Mouse (Mus musculus): ENCODE results near the gene Rangap1. TPM values are rescaled to one million over a fixed set of nuclear protein-coding genes. Genes with fewer than 3 reads are reported as not detected.
"Not testable (repeated sequence)": the region's sequence is repeated elsewhere in the genome, so short reads cannot be mapped to it uniquely, and the experiment has no call there.

Rangap1 gene
- polyA plus RNA-seq, 1 experiment from 2014 or later, result 17.9 TPM

- Histone ChIP-seq H3K4me2 (replicated peaks; ENCODE audit: low read depth, low read length) (no peak overlapping the region), H3K27me3 (replicated peaks; ENCODE audit: insufficient read depth, low read length) (no peaks in the 10 kb centered on the region), H3K27ac (ENCODE audit: low read length) (no peak overlapping the region), H3K9me3 (ENCODE audit: low read length) (no peaks in the 10 kb centered on the region), H3K4me1 (ENCODE audit: insufficient read depth, low read depth, low read length) (no peaks in the 10 kb centered on the region), H3K9ac (replicated peaks; ENCODE audit: low read depth) (no peak overlapping the region), H3K4me3 (ENCODE audit: low read depth, low read length) (no peak overlapping the region), H3K36me3 (ENCODE audit: insufficient read depth, low read length) (peaks cover 10% of the 10 kb centered on the region; the same call in 1 of the 2 replicates)
- DNase-seq (ENCODE audit: low spot score) (no peak), ATAC-seq (no peak)
- TF ChIP-seq CTCF (IDR thresholded peaks at IDR 0.05), result no peak
- no peak for TF ChIP-seq EP300 (IDR thresholded peaks at IDR 0.05)
- WGBS, result 88% methylated on average over 13 of the region's 13 CpGs
Observed at GRCm38 (mm10) chr15:81702306-81703093, 42.8 kb downstream of the Rangap1 start.

DNA sequence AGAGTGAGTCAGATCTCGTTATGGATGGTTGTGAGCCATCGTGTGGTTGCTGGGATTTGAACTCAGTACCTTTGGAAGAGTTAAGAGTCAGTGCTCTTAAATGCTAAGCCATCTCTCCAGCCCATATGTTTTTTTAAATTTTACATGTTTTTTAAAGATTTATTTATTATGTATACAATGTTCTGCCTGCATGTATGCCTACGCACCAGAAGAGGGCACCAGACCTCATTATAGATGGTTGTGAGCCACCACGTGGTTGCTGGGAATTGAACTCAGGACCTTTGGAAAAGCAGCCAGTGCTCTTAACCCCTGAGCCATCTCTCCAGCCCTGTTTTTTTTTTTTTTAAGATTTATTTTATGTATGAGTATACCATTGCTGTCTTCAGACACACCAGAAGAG is 44.0 kb downstream of the Rangap1 start:
- not testable (repeated sequence) for H3K4me3 ChIP-seq (ENCODE audit: low read depth, low read length); H3K4me1 ChIP-seq (ENCODE audit: insufficient read depth, low read depth, low read length); H3K27ac ChIP-seq (ENCODE audit: low read length); H3K4me2 ChIP-seq (replicated peaks; ENCODE audit: low read depth, low read length); H3K36me3 ChIP-seq (ENCODE audit: insufficient read depth, low read length); ATAC-seq; H3K27me3 ChIP-seq (replicated peaks; ENCODE audit: insufficient read depth, low read length); DNase-seq (ENCODE audit: low spot score); H3K9ac ChIP-seq (replicated peaks; ENCODE audit: low read depth); H3K9me3 ChIP-seq (ENCODE audit: low read length)
- 76% methylated on average over 4 of the region's 4 CpGs for WGBS
- TF ChIP-seq CTCF (IDR thresholded peaks at IDR 0.05), result 0 out of 2 replicates have a peak, but pooled peaks have one; percentile 15

- TF ChIP-seq CTCF (IDR thresholded peaks at IDR 0.05), result no peak
- TF ChIP-seq EP300 (IDR thresholded peaks at IDR 0.05), result no peak
- no peak for DNase-seq (ENCODE audit: low spot score)
- Histone ChIP-seq H3K4me2 (replicated peaks; ENCODE audit: low read depth, low read length) (no peak overlapping the region), H3K4me1 (ENCODE audit: insufficient read depth, low read depth, low read length) (no peaks in the 10 kb centered on the region), H3K27ac (ENCODE audit: low read length) (no peak overlapping the region), H3K9me3 (ENCODE audit: low read length) (no peaks in the 10 kb centered on the region), H3K36me3 (ENCODE audit: insufficient read depth, low read length) (0 out of 2 replicates have a peak, but pooled peaks cover 3% of the 10 kb centered on the region), H3K4me3 (ENCODE audit: low read depth, low read length) (no peak overlapping the region), H3K27me3 (replicated peaks; ENCODE audit: insufficient read depth, low read length) (no peaks in the 10 kb centered on the region), H3K9ac (replicated peaks; ENCODE audit: low read depth) (no peak overlapping the region)
- ATAC-seq, result no peak
- WGBS, result 53% methylated on average over 8 of the region's 8 CpGs
Observed at GRCm38 (mm10) chr15:81700601-81701000, 44.7 kb downstream of the Rangap1 start.

GRCm38 (mm10) chr15:81700161-81700560 is 45.2 kb downstream of the Rangap1 start:
- no peak overlapping the region for H3K4me2 ChIP-seq (replicated peaks; ENCODE audit: low read depth, low read length)
- TF ChIP-seq EP300 (IDR thresholded peaks at IDR 0.05), result no peak
- no peak for TF ChIP-seq CTCF (IDR thresholded peaks at IDR 0.05)
- no peak overlapping the region for H3K4me3 ChIP-seq (ENCODE audit: low read depth, low read length)
- no peaks in the 10 kb centered on the region for H3K27me3 ChIP-seq (replicated peaks; ENCODE audit: insufficient read depth, low read length)
- 70% methylated on average over 2 of the region's 2 CpGs for WGBS
- DNase-seq (ENCODE audit: low spot score) (no peak), ATAC-seq (no peak)
- H3K36me3 ChIP-seq (ENCODE audit: insufficient read depth, low read length), result no peaks in the 10 kb centered on the region
- no peaks in the 10 kb centered on the region for H3K4me1 ChIP-seq (ENCODE audit: insufficient read depth, low read depth, low read length)
- H3K9ac ChIP-seq (replicated peaks; ENCODE audit: low read depth), result no peak overlapping the region
- H3K27ac ChIP-seq (ENCODE audit: low read length), result no peak overlapping the region
- no peaks in the 10 kb centered on the region for H3K9me3 ChIP-seq (ENCODE audit: low read length)

DNA sequence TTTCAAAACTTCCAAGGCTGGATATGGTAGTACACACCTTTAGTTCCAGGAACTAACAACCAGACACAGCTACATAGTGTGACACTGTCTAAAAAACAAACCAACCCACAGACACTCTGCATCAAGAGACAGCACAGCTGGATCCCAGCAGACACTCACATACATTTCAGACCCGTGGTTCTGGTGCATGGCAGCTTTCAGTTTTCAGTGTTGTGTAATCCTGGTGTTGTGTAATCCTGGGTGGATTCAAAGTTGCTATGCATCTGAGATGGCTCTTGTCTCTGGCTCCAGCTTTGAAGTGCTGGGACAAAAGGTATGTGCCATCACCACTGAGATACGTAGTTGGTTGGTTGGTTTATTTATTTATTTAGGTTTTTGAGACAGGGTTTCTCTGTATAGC is 46.8 kb downstream of the Rangap1 start:
- peak; percentile 77 for DNase-seq (ENCODE audit: low spot score)
- 25% methylated on average over 2 of the region's 2 CpGs for WGBS
- H3K4me3 ChIP-seq (ENCODE audit: low read depth, low read length), result no peak overlapping the region

DNA sequence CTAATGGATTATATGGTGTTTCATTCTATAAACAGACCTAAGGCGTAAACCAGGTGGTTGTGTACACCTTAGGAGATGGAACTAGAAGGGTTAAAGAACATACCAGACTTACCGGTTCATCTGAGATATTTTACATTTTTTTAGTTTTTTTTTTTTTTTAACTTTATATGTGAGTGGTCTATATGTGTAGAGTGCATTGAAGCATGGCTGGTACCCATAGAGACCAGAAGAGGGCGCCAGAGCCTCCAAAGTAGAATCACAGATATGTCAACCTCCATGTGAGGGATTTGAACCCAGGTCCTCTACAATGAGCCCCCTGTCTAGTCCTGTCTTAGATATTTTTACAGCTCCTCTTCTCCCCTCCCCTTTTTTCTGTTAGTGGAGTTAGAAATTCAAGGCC is 47.5 kb downstream of the Rangap1 start:
- no peaks in the 10 kb centered on the region; the same call in 1 of the 2 replicates for H3K4me1 ChIP-seq (ENCODE audit: insufficient read depth, low read depth, low read length)
- TF ChIP-seq EP300 (IDR thresholded peaks at IDR 0.05) (no peak), CTCF (IDR thresholded peaks at IDR 0.05) (peak; percentile 61)
- H3K36me3 ChIP-seq (ENCODE audit: insufficient read depth, low read length), result no peaks in the 10 kb centered on the region
- WGBS, result 32% methylated on average over 3 of the region's 3 CpGs
- H3K4me3 ChIP-seq (ENCODE audit: low read depth, low read length), result no peak overlapping the region
- H3K27ac ChIP-seq (ENCODE audit: low read length), result no peak overlapping the region
- H3K9ac ChIP-seq (replicated peaks; ENCODE audit: low read depth), result no peak overlapping the region
- peak; percentile 31 for DNase-seq (ENCODE audit: low spot score)
- H3K9me3 ChIP-seq (ENCODE audit: low read length), result no peaks in the 10 kb centered on the region
- peaks cover 10% of the 10 kb centered on the region; the same call in 1 of the 2 replicates for H3K27me3 ChIP-seq (replicated peaks; ENCODE audit: insufficient read depth, low read length)
- ATAC-seq, result no peak
- H3K4me2 ChIP-seq (replicated peaks; ENCODE audit: low read depth, low read length), result no peak overlapping the region

More for the DNA sequence above, 46.8 kb downstream of the Rangap1 start:
- H3K27me3 ChIP-seq (replicated peaks; ENCODE audit: insufficient read depth, low read length), result 0 out of 2 replicates have a peak, but pooled peaks cover 5% of the 10 kb centered on the region
- no peaks in the 10 kb centered on the region; the same call in 1 of the 2 replicates for H3K4me1 ChIP-seq (ENCODE audit: insufficient read depth, low read depth, low read length)
- no peak overlapping the region for H3K27ac ChIP-seq (ENCODE audit: low read length)
- no peak overlapping the region for H3K4me2 ChIP-seq (replicated peaks; ENCODE audit: low read depth, low read length)
- H3K36me3 ChIP-seq (ENCODE audit: insufficient read depth, low read length), result no peaks in the 10 kb centered on the region
- no peak overlapping the region for H3K9ac ChIP-seq (replicated peaks; ENCODE audit: low read depth)
- TF ChIP-seq CTCF (IDR thresholded peaks at IDR 0.05) (no peak), EP300 (IDR thresholded peaks at IDR 0.05) (no peak)
- ATAC-seq, result peak; percentile 37
- H3K9me3 ChIP-seq (ENCODE audit: low read length), result no peaks in the 10 kb centered on the region

All from lung, postnatal 0 days (tissue).